Mouse (Mus musculus): Measurements from ENCODE around the gene Focad. TPM values are rescaled to one million over a fixed set of nuclear protein-coding genes. Genes with fewer than 3 reads are reported as not detected.

Focad gene
- polyA plus RNA-seq, 1 experiment from 2014 or later = 14.6 TPM

DNA sequence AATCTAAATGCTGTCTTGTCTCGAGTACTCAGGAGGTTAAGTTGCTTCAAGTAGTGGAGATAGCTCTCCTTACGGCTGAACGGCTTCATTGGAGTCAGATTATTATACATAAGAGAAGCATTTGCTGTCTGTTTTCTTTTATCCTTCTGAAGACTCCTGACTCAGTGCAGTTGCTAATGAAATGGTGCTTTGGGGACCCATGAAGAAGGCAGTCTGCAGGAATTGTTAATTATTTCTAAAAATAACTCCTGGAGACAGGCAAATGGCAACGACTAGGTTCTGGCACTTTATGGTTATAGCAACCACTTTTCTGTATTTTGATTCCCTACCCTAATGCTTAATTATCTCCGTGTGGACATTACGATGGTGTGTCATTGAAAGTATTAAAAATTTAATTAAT is 201.1 kb downstream of the Focad start:
- DNase-seq (ENCODE audit: low spot score) (no peak), ATAC-seq (ENCODE audit: low FRiP score) (no peak)
- Histone ChIP-seq H3K4me1 (replicated peaks; ENCODE audit: control insufficient read depth, insufficient read depth, low read length) (no peaks in the 10 kb centered on the region), H3K27me3 (ENCODE audit: control insufficient read depth, insufficient read depth, low read length) (no peaks in the 10 kb centered on the region), H3K27ac (ENCODE audit: low read depth, low read length) (no peak overlapping the region), H3K9me3 (ENCODE audit: control insufficient read depth, low read length) (no peaks in the 10 kb centered on the region), H3K4me3 (ENCODE audit: low read depth, low read length) (no peak overlapping the region), H3K9ac (ENCODE audit: low read depth, low read length) (no peak overlapping the region), H3K36me3 (ENCODE audit: control insufficient read depth, insufficient read depth, low read length) (no peaks in the 10 kb centered on the region), H3K4me2 (replicated peaks; ENCODE audit: low read depth, low read length) (no peak overlapping the region)
- 87% methylated on average over 6 of the region's 6 CpGs for WGBS

DNA sequence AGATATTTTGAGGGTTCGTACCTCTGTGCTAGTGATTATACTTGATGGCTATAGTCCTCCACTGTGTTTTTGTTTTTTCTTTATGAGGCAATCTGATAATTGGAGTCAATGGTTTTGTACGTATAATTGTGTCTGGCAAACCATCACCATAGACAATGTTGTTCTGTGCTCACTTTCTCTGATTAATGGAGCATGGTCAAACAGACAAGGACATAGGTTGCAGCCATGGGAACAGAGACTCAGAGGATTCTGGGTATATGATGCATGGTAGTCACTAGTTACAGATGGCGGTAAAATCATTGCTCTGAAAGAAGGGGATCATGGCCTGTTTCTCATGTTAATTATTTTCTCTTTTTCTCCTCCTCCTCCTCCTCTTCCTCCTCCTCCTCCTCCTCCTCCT is 205.1 kb downstream of the Focad start:
- H3K9me3 ChIP-seq (ENCODE audit: control insufficient read depth, low read length) = no peaks in the 10 kb centered on the region
- no peaks in the 10 kb centered on the region for H3K4me1 ChIP-seq (replicated peaks; ENCODE audit: control insufficient read depth, insufficient read depth, low read length)
- WGBS = 67% methylated on average over 3 of the region's 3 CpGs
- H3K36me3 ChIP-seq (ENCODE audit: control insufficient read depth, insufficient read depth, low read length) = no peaks in the 10 kb centered on the region
- H3K27ac ChIP-seq (ENCODE audit: low read depth, low read length) = no peak overlapping the region
- H3K9ac ChIP-seq (ENCODE audit: low read depth, low read length) = no peak overlapping the region
- no peak overlapping the region for H3K4me3 ChIP-seq (ENCODE audit: low read depth, low read length)
- H3K4me2 ChIP-seq (replicated peaks; ENCODE audit: low read depth, low read length) = no peak overlapping the region
- ATAC-seq (ENCODE audit: low FRiP score) (no peak), DNase-seq (ENCODE audit: low spot score) (no peak)
- H3K27me3 ChIP-seq (ENCODE audit: control insufficient read depth, insufficient read depth, low read length) = no peaks in the 10 kb centered on the region

DNA sequence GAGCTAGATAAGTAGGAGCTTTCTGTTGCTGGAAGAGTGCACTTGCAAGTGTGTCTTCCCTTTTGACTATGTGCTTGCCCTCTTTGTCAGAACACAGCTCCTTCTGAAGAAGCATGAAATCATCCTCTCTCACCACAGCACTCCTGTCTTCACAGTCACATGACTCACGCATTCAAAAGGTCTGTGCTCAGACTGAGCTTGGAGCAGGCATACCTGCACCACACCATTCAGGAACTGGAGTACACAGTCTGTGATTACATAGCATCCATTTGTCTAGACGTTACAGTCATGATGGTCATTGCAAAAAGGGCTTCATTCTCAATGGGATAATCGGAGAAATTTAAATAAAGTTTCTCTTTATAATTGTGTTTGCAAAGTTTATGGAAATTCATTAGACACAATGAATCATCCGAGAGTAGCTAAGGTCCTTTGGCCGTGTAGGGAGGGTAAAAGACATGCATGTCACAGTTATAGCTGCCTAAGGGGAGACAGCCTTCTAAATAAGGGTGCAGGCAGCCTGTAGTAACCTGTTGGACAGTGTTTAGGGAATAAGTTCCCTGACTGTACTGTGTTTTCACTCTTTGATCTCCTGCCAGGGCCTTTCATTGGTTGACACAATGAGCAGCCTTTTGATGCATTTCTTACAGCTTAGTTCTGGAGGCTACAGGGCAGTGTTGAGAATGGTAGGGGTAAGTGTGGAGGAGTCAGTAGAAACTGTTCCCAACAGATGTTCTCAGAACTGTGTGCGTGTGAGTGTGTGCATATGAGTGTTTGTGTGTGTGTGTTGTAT is 206.6 kb downstream of the Focad start:
- ATAC-seq (ENCODE audit: low FRiP score) (no peak), DNase-seq (ENCODE audit: low spot score) (no peak)
- Histone ChIP-seq H3K4me1 (replicated peaks; ENCODE audit: control insufficient read depth, insufficient read depth, low read length) (no peaks in the 10 kb centered on the region), H3K4me2 (replicated peaks; ENCODE audit: low read depth, low read length) (no peak overlapping the region), H3K9me3 (ENCODE audit: control insufficient read depth, low read length) (no peaks in the 10 kb centered on the region), H3K27me3 (ENCODE audit: control insufficient read depth, insufficient read depth, low read length) (no peaks in the 10 kb centered on the region), H3K36me3 (ENCODE audit: control insufficient read depth, insufficient read depth, low read length) (no peaks in the 10 kb centered on the region), H3K4me3 (ENCODE audit: low read depth, low read length) (no peak overlapping the region), H3K9ac (ENCODE audit: low read depth, low read length) (no peak overlapping the region), H3K27ac (ENCODE audit: low read depth, low read length) (no peak overlapping the region)
- WGBS = 89% methylated on average over 6 of the region's 6 CpGs

DNA sequence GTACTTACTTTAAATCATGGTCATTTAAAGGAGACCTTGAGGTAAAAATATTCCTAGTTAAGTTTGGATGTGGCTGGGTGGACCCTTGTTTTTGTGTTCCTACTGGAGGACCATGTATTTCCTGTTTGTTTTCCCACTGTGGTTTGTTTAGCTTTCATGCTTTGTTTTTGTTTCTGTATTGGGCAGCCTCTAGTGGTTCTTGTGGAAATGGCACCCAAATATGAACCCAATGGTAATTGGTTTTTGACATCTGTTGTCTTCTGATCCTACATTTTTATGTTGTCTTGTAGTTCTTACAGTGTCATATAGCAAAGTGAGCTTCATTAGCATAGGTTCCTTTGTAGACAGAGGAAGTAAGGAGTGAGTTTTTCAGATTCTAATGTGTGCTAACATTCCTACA is 207.9 kb downstream of the Focad start:
- Histone ChIP-seq H3K9me3 (ENCODE audit: control insufficient read depth, low read length) (no peaks in the 10 kb centered on the region), H3K4me1 (replicated peaks; ENCODE audit: control insufficient read depth, insufficient read depth, low read length) (no peaks in the 10 kb centered on the region), H3K36me3 (ENCODE audit: control insufficient read depth, insufficient read depth, low read length) (no peaks in the 10 kb centered on the region), H3K9ac (ENCODE audit: low read depth, low read length) (no peak overlapping the region), H3K4me3 (ENCODE audit: low read depth, low read length) (no peak overlapping the region), H3K27ac (ENCODE audit: low read depth, low read length) (no peak overlapping the region), H3K27me3 (ENCODE audit: control insufficient read depth, insufficient read depth, low read length) (no peaks in the 10 kb centered on the region), H3K4me2 (replicated peaks; ENCODE audit: low read depth, low read length) (no peak overlapping the region)
- no peak for ATAC-seq (ENCODE audit: low FRiP score)
- peak; percentile 28 for DNase-seq (ENCODE audit: low spot score)

DNA sequence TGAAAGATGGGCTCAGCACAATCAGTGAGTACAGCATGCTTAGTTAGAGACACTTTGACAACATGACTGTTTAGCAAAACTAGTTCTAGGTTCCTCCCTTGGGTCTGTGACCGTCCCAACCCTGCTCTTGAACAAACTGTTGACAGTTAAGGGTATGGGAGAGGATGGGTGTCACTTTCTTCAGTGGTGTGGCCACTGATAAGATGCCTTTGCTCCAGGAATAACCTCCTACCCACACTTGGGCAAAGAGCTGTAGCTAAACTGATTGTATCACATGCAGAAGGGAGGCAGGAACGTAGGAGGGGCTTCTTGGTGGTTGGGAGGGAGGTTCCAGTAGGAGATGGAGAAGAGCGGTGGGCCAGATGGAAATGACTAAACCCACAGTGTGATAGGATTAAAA is 213.3 kb downstream of the Focad start:
- Histone ChIP-seq H3K4me1 (replicated peaks; ENCODE audit: control insufficient read depth, insufficient read depth, low read length) (no peaks in the 10 kb centered on the region), H3K27ac (ENCODE audit: low read depth, low read length) (no peak overlapping the region), H3K4me2 (replicated peaks; ENCODE audit: low read depth, low read length) (no peak overlapping the region), H3K36me3 (ENCODE audit: control insufficient read depth, insufficient read depth, low read length) (no peaks in the 10 kb centered on the region), H3K4me3 (ENCODE audit: low read depth, low read length) (no peak overlapping the region), H3K9me3 (ENCODE audit: control insufficient read depth, low read length) (no peaks in the 10 kb centered on the region), H3K9ac (ENCODE audit: low read depth, low read length) (no peak overlapping the region), H3K27me3 (ENCODE audit: control insufficient read depth, insufficient read depth, low read length) (no peaks in the 10 kb centered on the region)
- 91% methylated on average over 3 of the region's 3 CpGs for WGBS
- ATAC-seq (ENCODE audit: low FRiP score) (no peak), DNase-seq (ENCODE audit: low spot score) (no peak)

DNA sequence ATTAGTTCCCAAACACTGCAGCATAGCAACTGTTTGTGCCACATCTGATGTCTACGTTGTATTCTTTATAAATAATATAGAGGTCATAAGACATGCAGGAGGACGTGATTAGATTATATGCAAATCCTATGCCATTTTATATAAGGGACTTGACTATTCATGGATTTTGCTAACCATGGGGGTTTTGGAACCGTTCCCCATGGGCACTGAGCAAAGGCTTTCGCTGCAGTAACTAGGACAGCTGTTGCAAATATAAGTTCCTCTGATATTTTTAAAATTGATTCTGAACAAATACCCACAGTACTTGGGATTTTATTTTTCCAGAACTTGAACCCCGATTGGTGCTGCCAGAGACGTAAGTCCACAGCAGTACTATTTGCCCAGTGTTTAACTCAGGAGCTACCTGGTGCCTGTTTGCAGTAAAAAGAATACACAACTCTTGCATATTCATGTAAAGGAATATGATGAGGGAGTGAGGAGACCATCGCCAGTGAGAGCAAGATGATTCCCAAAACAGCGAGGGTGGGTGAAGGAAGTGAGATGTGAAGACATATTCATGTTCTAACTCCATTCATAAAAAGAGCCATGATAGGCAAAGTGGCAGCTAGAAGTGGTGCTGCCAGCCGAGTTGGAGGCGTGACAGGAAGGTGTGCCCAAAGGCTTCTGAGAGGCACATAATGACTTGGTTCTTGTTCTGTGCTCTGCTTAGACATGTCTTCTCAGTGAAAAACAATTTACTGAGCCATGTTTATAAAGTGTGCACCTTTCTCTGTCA is 214.1 kb downstream of the Focad start:
- Histone ChIP-seq H3K9ac (ENCODE audit: low read depth, low read length) (no peak overlapping the region), H3K27ac (ENCODE audit: low read depth, low read length) (no peak overlapping the region), H3K4me2 (replicated peaks; ENCODE audit: low read depth, low read length) (no peak overlapping the region), H3K36me3 (ENCODE audit: control insufficient read depth, insufficient read depth, low read length) (no peaks in the 10 kb centered on the region), H3K4me3 (ENCODE audit: low read depth, low read length) (no peak overlapping the region), H3K27me3 (ENCODE audit: control insufficient read depth, insufficient read depth, low read length) (no peaks in the 10 kb centered on the region), H3K4me1 (replicated peaks; ENCODE audit: control insufficient read depth, insufficient read depth, low read length) (no peaks in the 10 kb centered on the region), H3K9me3 (ENCODE audit: control insufficient read depth, low read length) (no peaks in the 10 kb centered on the region)
- no peak for ATAC-seq (ENCODE audit: low FRiP score)
- DNase-seq (ENCODE audit: low spot score) = no peak
- 94% methylated on average over 10 of the region's 10 CpGs for WGBS

DNA sequence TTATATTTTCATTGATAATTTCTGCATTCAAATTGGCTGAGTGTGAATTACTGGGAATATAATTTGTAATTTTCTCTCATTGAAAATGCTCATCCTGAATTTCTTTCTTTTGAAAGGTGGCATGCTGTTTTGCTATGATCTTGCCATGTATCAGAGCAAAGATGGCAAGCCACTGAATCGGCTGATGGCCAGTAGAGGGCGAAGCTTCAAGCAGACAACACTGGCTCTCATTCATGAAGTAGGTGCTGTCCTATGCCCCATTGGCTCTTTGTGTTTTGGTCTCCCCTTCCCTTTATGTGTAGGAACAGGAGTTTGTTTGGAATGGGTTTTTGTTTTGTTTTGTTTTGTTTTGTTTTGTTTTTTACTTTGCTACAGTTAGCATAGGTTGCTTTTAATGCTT is 215.2 kb downstream of the Focad start:
- Histone ChIP-seq H3K4me3 (ENCODE audit: low read depth, low read length) (no peak overlapping the region), H3K4me2 (replicated peaks; ENCODE audit: low read depth, low read length) (no peak overlapping the region), H3K9me3 (ENCODE audit: control insufficient read depth, low read length) (no peaks in the 10 kb centered on the region), H3K4me1 (replicated peaks; ENCODE audit: control insufficient read depth, insufficient read depth, low read length) (no peaks in the 10 kb centered on the region), H3K36me3 (ENCODE audit: control insufficient read depth, insufficient read depth, low read length) (no peaks in the 10 kb centered on the region), H3K27ac (ENCODE audit: low read depth, low read length) (no peak overlapping the region), H3K27me3 (ENCODE audit: control insufficient read depth, insufficient read depth, low read length) (no peaks in the 10 kb centered on the region), H3K9ac (ENCODE audit: low read depth, low read length) (no peak overlapping the region)
- ATAC-seq (ENCODE audit: low FRiP score) (no peak), DNase-seq (ENCODE audit: low spot score) (peak; percentile 66)
- 62% methylated on average over 2 of the region's 2 CpGs for WGBS

DNA sequence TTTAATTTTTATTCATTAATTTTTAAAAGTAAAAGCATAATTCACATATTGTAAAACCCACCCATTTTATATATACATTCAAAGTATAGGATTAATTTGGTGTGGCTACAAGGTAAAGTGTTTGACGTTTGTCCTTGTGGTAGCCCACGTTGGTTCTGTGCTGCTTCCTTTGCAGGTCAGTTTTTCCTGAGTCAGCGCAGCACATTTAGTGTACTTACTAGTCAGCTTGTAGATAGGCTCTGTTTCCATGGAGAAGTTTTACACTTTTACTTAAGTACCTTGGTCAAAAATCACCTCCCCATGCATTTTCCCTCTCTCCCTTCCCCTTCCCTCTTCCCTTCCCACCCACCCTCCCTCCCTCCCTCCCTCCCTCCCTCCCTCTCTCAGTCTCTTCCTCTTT is 220.5 kb downstream of the Focad start:
- Histone ChIP-seq H3K9me3 (ENCODE audit: control insufficient read depth, low read length) (no peaks in the 10 kb centered on the region), H3K27ac (ENCODE audit: low read depth, low read length) (no peak overlapping the region), H3K27me3 (ENCODE audit: control insufficient read depth, insufficient read depth, low read length) (no peaks in the 10 kb centered on the region), H3K4me1 (replicated peaks; ENCODE audit: control insufficient read depth, insufficient read depth, low read length) (no peaks in the 10 kb centered on the region), H3K9ac (ENCODE audit: low read depth, low read length) (no peak overlapping the region), H3K36me3 (ENCODE audit: control insufficient read depth, insufficient read depth, low read length) (no peaks in the 10 kb centered on the region), H3K4me3 (ENCODE audit: low read depth, low read length) (no peak overlapping the region), H3K4me2 (replicated peaks; ENCODE audit: low read depth, low read length) (no peak overlapping the region)
- DNase-seq (ENCODE audit: low spot score) (no peak), ATAC-seq (ENCODE audit: low FRiP score) (no peak)
- WGBS = 81% methylated on average over 3 of the region's 3 CpGs

DNA sequence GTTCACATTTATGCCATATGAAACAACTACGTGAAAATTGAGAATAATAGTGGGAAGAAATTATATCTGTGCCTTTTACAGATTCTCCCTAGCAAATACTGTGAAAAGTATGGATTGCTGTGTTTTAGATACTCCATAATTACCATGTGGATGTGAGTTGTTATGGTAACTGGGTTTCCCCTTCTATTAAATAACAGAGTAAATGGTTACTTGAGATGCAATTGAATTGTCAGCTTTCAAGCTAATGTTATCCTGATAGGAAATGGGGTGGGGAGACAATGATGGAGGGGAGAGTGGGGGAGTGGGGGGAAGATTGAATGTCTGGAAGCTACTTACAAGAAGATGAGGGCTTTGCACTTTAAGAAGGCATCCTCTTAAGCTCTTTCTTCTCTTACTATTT is 225.6 kb downstream of the Focad start:
- H3K9me3 ChIP-seq (ENCODE audit: control insufficient read depth, low read length) = no peaks in the 10 kb centered on the region
- no peak overlapping the region for H3K9ac ChIP-seq (ENCODE audit: low read depth, low read length)
- H3K27ac ChIP-seq (ENCODE audit: low read depth, low read length) = no peak overlapping the region
- no peaks in the 10 kb centered on the region for H3K27me3 ChIP-seq (ENCODE audit: control insufficient read depth, insufficient read depth, low read length)
- H3K36me3 ChIP-seq (ENCODE audit: control insufficient read depth, insufficient read depth, low read length) = no peaks in the 10 kb centered on the region
- DNase-seq (ENCODE audit: low spot score) = no peak
- no peak for ATAC-seq (ENCODE audit: low FRiP score)
- H3K4me2 ChIP-seq (replicated peaks; ENCODE audit: low read depth, low read length) = no peak overlapping the region
- 93% methylated on average over 1 of the region's 1 CpGs for WGBS
- H3K4me1 ChIP-seq (replicated peaks; ENCODE audit: control insufficient read depth, insufficient read depth, low read length) = no peaks in the 10 kb centered on the region
- no peak overlapping the region for H3K4me3 ChIP-seq (ENCODE audit: low read depth, low read length)

All from hindbrain, embryonic 11.5 days (tissue).